Mouse (Mus musculus): Measurements from ENCODE around the gene Irs2. TPM values are rescaled to one million over a fixed set of nuclear protein-coding genes. Genes with fewer than 3 reads are reported as not detected.

Irs2 gene
- total and polyA plus RNA-seq, 2 experiments from 2014 or later: 7.6 to 37.3 TPM

- WGBS: 79% methylated on average over 2 of the region's 2 CpGs
- Histone ChIP-seq H3K27ac (ENCODE audit: low read depth, low read length) (no peak overlapping the region), H3K4me3 (ENCODE audit: low read depth, low read length) (no peak overlapping the region), H3K27me3 (ENCODE audit: insufficient read depth, low read length) (no peaks in the 10 kb centered on the region), H3K36me3 (ENCODE audit: insufficient read depth) (peaks cover 3% of the 10 kb centered on the region; the same call in 1 of the 2 replicates), H3K4me2 (ENCODE audit: low read depth) (no peak overlapping the region), H3K9ac (no peak overlapping the region), H3K9me3 (ENCODE audit: low read length) (no peaks in the 10 kb centered on the region), H3K4me1 (ENCODE audit: insufficient read depth) (peaks cover 31% of the 10 kb centered on the region)
- ATAC-seq (no peak), DNase-seq (no peak)
- TF ChIP-seq CTCF (IDR thresholded peaks at IDR 0.05; ENCODE audit: low read depth): no peak
Observed at GRCm38 (mm10) chr8:10995756-10996155, 12.5 kb downstream of the Irs2 start.

- Histone ChIP-seq H3K4me3 (ENCODE audit: low read depth, low read length) (no peak overlapping the region), H3K9me3 (ENCODE audit: low read length) (no peaks in the 10 kb centered on the region), H3K27me3 (ENCODE audit: insufficient read depth, low read length) (no peaks in the 10 kb centered on the region), H3K9ac (no peak overlapping the region), H3K4me2 (ENCODE audit: low read depth) (no peak overlapping the region), H3K4me1 (ENCODE audit: insufficient read depth) (peaks cover 35% of the 10 kb centered on the region), H3K36me3 (ENCODE audit: insufficient read depth) (peaks cover 3% of the 10 kb centered on the region; the same call in 1 of the 2 replicates), H3K27ac (ENCODE audit: low read depth, low read length) (no peak overlapping the region)
- no peak for DNase-seq
- ATAC-seq: no peak
- WGBS: 82% methylated on average over 6 of the region's 6 CpGs
- TF ChIP-seq CTCF (IDR thresholded peaks at IDR 0.05; ENCODE audit: low read depth): no peak
Observed at GRCm38 (mm10) chr8:10994390-10994954, 13.8 kb downstream of the Irs2 start.

- H3K9ac ChIP-seq: no peak overlapping the region
- H3K36me3 ChIP-seq (ENCODE audit: insufficient read depth): peaks cover 3% of the 10 kb centered on the region; the same call in 1 of the 2 replicates
- WGBS: 96% methylated on average over 10 of the region's 10 CpGs
- DNase-seq (no peak), ATAC-seq (no peak)
- no peaks in the 10 kb centered on the region for H3K27me3 ChIP-seq (ENCODE audit: insufficient read depth, low read length)
- TF ChIP-seq CTCF (IDR thresholded peaks at IDR 0.05; ENCODE audit: low read depth): no peak
- no peak overlapping the region for H3K4me2 ChIP-seq (ENCODE audit: low read depth)
- H3K9me3 ChIP-seq (ENCODE audit: low read length): no peaks in the 10 kb centered on the region
- H3K4me1 ChIP-seq (ENCODE audit: insufficient read depth): peaks cover 36% of the 10 kb centered on the region
- H3K4me3 ChIP-seq (ENCODE audit: low read depth, low read length): no peak overlapping the region
- H3K27ac ChIP-seq (ENCODE audit: low read depth, low read length): no peak overlapping the region
Observed at GRCm38 (mm10) chr8:10993582-10994216, 14.6 kb downstream of the Irs2 start.

GRCm38 (mm10) chr8:10992081-10992480 is 16.2 kb downstream of the Irs2 start:
- no peak for TF ChIP-seq CTCF (IDR thresholded peaks at IDR 0.05; ENCODE audit: low read depth)
- Histone ChIP-seq H3K9ac (no peak overlapping the region), H3K9me3 (ENCODE audit: low read length) (no peaks in the 10 kb centered on the region), H3K27me3 (ENCODE audit: insufficient read depth, low read length) (no peaks in the 10 kb centered on the region), H3K4me2 (ENCODE audit: low read depth) (no peak overlapping the region), H3K4me1 (ENCODE audit: insufficient read depth) (peaks cover 27% of the 10 kb centered on the region), H3K36me3 (ENCODE audit: insufficient read depth) (no peaks in the 10 kb centered on the region), H3K4me3 (ENCODE audit: low read depth, low read length) (no peak overlapping the region), H3K27ac (ENCODE audit: low read depth, low read length) (no peak overlapping the region)
- DNase-seq (no peak), ATAC-seq (peak; percentile 45; the same call in 1 of the 2 replicates)
- WGBS: 46% methylated on average over 8 of the region's 8 CpGs

- Histone ChIP-seq H3K27ac (ENCODE audit: low read depth, low read length) (peak overlapping the region; percentile 45; the same call in 1 of the 2 replicates), H3K27me3 (ENCODE audit: insufficient read depth, low read length) (no peaks in the 10 kb centered on the region), H3K4me3 (ENCODE audit: low read depth, low read length) (no peak overlapping the region), H3K9me3 (ENCODE audit: low read length) (no peaks in the 10 kb centered on the region), H3K9ac (no peak overlapping the region), H3K4me2 (ENCODE audit: low read depth) (no peak overlapping the region), H3K4me1 (ENCODE audit: insufficient read depth) (peaks cover 27% of the 10 kb centered on the region), H3K36me3 (ENCODE audit: insufficient read depth) (peaks cover 3% of the 10 kb centered on the region; the same call in 1 of the 2 replicates)
- TF ChIP-seq CTCF (IDR thresholded peaks at IDR 0.05; ENCODE audit: low read depth): no peak
- 48% methylated on average over 2 of the region's 2 CpGs for WGBS
- ATAC-seq: no peak; the same call in 1 of the 2 replicates
- DNase-seq: no peak
Observed at GRCm38 (mm10) chr8:10991323-10991722, 16.9 kb downstream of the Irs2 start.

- WGBS: 8% methylated on average over 10 of the region's 10 CpGs
- Histone ChIP-seq H3K4me3 (ENCODE audit: low read depth, low read length) (no peak overlapping the region), H3K27ac (ENCODE audit: low read depth, low read length) (0 out of 2 replicates have a peak overlapping the region, but pooled peaks have one; percentile 45), H3K4me2 (ENCODE audit: low read depth) (no peak overlapping the region), H3K9ac (no peak overlapping the region), H3K27me3 (ENCODE audit: insufficient read depth, low read length) (no peaks in the 10 kb centered on the region), H3K9me3 (ENCODE audit: low read length) (no peaks in the 10 kb centered on the region), H3K4me1 (ENCODE audit: insufficient read depth) (peaks cover 27% of the 10 kb centered on the region), H3K36me3 (ENCODE audit: insufficient read depth) (peaks cover 10% of the 10 kb centered on the region; the same call in 1 of the 2 replicates)
- ATAC-seq: peak; percentile 21; the same call in 1 of the 2 replicates
- DNase-seq: no peak
- no peak for TF ChIP-seq CTCF (IDR thresholded peaks at IDR 0.05; ENCODE audit: low read depth)
Observed at GRCm38 (mm10) chr8:10990421-10991110, 17.7 kb downstream of the Irs2 start.

GRCm38 (mm10) chr8:10989946-10990345 is 18.3 kb downstream of the Irs2 start:
- H3K27me3 ChIP-seq (ENCODE audit: insufficient read depth, low read length): no peaks in the 10 kb centered on the region
- TF ChIP-seq CTCF (IDR thresholded peaks at IDR 0.05; ENCODE audit: low read depth): no peak
- 29% methylated on average over 3 of the region's 3 CpGs for WGBS
- H3K9ac ChIP-seq: no peak overlapping the region
- H3K4me2 ChIP-seq (ENCODE audit: low read depth): no peak overlapping the region
- ATAC-seq (peak; percentile 47; the same call in 1 of the 2 replicates), DNase-seq (no peak)
- H3K27ac ChIP-seq (ENCODE audit: low read depth, low read length): 0 out of 2 replicates have a peak overlapping the region, but pooled peaks have one; percentile 9
- H3K4me3 ChIP-seq (ENCODE audit: low read depth, low read length): no peak overlapping the region
- peaks cover 14% of the 10 kb centered on the region for H3K36me3 ChIP-seq (ENCODE audit: insufficient read depth)
- H3K4me1 ChIP-seq (ENCODE audit: insufficient read depth): peaks cover 27% of the 10 kb centered on the region
- H3K9me3 ChIP-seq (ENCODE audit: low read length): no peaks in the 10 kb centered on the region
